Mouse (Mus musculus): ENCODE data around the gene Art4.
"Not testable (repeated sequence)": the region's sequence is repeated elsewhere in the genome, so short reads cannot be mapped to it uniquely, and the experiment has no call there.

The Art4 gene

DNA sequence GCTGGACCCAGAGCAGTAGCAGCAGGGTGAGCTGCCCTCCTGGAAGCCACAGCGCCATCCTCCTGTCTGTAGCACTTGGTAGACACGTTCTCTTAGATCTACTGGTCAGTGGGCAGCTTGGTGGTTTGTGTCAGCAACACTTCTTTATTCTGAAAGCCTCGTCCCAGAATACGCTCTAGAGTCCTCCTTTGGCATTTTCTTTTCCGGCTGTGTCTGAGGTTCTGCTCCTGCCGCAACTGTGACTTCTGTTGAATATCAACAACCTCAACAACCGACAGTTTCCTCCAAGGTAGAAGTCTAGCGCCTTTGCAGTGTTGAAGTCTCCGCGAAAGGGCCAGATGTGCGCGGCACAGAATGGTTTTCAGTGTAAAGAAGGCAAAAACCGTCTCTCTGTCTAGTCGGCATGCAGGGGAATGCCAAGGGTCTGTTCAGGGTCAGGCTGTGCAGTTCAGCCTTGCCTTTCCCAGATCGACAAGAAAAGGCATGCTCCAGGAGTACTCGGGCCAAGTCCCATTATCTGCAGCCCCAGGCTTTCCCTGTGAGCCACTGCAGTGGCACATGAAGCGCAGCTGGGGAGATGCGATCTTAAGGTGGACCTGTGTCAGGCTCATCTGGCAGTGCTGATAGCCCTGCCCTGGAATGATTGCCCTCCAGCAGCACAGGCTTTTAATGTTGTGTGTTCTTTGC is at the start of gene Art4:
Gene Art4 (minus strand): TSS at position 548 of the 687 bp plus-strand sequence.
- DNase-seq (ENCODE audit: low read depth, low spot score): no peak

DNA sequence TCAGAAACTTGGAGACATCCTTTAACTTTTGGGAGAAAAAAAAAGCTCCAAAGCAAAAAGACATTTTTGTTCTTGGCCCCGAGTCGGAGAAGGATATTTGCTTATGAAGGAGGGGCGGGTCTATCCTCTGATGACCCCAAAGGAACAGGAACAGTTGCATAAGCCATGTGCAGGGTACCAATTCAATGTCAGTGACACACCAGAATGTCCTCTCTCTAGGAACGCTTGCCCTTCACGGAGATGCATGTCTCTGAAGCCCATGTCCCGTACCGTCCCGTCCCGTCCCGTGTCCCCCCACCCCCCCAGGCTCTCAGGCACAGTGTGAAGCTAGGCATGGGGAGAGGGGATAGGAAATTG is 49.4 kb upstream of the Art4 start:
- no peak for DNase-seq (ENCODE audit: low read depth, low spot score)

DNA sequence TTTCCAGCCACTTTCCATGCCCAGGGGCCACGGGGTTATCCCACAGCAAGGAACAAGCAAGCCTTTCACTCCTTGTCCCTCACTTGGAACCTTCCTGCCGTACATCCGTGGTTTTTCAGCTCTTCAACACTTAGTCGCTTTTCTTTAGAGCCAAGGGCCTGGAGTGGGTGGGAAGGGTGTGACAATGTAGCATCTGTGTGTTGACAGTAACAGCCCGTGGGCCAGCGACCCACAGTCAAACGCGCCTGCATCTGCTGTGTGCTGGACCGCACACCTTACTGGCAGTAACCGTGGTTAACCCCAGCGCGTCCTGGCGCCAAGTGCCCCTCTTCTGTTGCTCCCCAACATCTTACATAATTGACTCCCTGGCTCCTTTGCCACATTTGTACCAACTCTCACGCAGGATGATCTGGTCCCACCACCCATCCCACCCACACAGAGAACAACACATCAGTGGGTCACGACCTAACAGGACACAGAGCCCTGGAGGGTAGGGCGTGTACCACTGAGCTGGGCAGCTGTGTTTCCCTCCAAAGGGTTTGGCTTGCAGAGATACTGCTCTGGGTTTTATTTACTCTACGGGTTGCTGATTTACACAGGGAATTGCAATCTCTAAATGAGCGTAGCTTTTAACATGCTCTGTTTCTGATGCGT is 48.9 kb upstream of the Art4 start:
- DNase-seq (ENCODE audit: low read depth, low spot score): no peak

DNA sequence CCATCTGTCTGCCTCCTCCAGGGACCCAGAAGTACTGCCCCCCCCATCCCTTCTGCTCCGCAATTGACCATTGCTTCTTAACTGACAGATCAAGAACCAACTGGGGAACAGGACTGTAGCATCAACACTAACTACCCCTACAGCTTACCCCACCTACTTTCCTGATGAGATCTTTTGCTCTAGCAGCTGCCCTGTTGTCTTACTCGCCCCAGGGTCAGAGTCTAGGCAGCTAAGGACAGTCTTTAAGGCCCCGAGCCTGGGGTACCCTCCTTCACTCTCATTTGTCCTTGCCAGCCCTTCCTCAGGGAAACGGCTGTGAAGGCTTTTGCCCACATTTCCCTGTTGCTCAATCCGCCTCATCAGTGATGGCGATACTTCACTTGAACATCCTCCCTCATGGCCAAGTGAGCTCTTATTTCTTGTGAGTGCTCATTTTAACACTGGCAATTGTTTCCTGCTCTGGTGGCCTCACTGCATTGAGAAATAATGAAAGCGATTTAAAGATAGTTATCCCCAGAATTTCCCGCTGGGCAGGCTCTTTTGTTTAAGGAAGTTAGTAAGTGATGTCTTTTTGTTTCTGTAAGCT is 46.4 kb upstream of the Art4 start:
- no peak for DNase-seq (ENCODE audit: low read depth, low spot score)

DNA sequence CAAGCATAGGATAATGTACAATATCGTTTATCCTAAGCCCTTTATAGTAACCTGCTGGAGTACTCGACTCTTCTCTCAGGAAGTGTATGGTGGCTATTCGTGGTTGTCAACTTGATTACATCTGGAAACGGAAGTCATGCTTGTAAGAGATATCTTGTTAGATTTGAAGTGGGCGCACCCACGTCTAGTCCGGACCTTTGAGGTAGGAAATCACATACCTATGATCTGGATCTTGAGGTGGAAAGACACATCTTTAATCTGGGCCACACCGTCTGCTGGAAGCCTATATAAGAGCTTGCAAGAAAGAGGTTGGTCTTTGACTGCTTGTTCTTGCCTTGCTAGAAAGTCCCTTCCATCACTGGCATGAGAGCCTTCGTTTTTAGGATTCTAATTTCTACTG is 45.0 kb upstream of the Art4 start:
- DNase-seq (ENCODE audit: low read depth, low spot score): no peak

DNA sequence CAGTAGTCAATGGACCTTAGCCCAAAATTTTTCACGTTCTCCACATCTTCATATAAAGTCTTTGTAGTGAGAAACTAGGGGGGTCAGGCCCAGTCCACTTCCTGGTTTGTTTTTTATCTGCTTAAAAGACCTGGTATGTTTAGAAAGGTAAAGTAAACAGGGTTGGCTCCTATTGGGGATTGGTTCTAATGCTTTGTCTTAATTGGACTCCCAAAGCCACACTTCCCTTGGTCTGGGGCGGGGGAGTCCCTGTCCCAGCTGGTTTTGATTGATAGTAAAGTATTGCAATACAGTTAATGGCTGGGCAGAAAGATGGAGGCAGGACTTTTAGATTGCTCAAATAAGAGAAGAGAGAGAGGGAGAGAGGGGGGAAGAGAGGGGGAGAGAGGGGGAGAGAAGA is 43.5 kb upstream of the Art4 start:
- no peak for DNase-seq (ENCODE audit: low read depth, low spot score)

DNA sequence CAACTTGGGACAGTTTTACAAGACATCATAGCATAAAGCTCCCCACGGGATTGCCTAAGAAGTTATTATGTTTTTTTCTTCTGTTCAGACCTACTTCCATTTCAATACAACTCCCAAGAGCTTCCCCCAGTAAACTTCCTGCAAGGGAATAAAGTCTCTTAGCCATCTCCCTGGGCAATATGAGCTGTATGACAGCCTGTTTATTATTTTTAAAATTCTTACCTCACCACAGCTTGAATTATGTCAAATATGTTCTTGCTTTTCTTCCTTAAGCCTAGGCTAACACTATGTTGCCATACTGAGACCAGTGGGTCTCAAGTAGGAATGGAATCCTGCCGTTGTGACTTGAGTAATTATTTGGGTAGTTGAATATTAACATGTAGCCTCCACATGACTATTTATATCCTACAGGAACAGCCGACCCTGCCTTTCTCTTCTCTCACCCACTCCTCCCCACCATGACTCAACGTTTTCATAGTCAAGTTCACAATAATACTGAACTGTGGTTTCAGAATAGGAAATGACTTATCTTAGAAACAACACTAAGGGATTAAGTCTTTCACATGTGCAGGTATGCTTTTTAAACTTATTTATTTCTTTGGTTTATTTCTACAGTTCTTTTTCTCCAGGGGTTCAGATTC is 43.0 kb upstream of the Art4 start:
- DNase-seq (ENCODE audit: low read depth, low spot score): no peak

DNA sequence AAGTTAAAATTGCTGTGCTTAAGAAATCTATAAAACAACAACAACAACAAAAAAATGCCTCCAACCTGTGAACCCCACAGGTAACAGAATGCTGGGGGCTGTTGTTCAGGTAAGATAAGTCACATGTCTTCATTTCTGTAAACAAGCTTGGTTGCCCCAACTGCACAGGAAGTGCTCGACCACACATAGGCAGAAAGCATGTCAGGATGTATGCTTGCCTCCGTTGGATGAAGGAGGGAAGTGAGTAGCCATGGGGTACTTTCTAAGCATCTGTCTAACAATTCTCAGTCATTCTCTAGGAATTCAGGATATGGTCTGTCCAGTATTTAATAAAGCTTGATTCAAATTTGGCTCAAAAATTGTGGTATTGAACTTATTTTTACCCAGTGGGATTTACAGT is 41.4 kb upstream of the Art4 start:
- peak; percentile 25 for DNase-seq (ENCODE audit: low read depth, low spot score)

DNA sequence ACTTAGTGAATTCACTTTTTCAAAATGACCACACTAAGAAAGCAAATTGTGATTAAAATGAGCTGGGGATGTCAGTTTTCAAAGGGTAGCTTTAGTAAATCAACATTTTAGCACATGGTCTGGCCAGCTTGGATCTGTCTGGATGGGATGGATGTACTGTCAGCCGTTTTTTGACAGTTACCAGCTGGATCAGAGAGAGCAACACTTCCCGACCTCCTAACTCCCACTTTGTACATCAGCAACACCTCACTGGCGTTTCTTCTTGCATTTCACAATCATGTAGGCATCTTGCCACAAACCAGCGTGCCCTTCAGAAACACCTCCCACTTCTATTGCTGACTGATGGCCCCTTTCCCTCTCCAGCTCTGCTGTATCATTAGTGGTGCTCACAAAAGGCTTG is 40.7 kb upstream of the Art4 start:
- no peak for DNase-seq (ENCODE audit: low read depth, low spot score)

DNA sequence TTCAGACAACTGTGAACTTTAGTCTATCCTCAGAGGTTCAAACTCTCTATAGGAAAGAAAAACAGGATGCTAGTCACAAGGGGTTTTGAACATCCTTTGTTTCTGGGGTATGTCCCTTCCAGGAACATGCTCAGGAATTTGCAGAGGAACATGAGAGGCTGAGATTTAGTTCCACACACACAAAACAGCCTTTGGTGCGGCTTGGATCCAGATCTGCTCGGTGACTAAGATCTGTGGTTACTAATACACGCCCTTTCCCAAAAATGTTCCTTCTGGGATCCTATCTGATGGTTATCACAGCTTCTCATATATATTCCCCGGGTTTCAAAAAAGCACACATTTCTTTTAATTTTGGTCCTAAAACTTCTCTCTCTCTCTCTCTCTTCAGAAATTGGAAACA is 40.3 kb upstream of the Art4 start:
- DNase-seq (ENCODE audit: low read depth, low spot score): no peak

DNA sequence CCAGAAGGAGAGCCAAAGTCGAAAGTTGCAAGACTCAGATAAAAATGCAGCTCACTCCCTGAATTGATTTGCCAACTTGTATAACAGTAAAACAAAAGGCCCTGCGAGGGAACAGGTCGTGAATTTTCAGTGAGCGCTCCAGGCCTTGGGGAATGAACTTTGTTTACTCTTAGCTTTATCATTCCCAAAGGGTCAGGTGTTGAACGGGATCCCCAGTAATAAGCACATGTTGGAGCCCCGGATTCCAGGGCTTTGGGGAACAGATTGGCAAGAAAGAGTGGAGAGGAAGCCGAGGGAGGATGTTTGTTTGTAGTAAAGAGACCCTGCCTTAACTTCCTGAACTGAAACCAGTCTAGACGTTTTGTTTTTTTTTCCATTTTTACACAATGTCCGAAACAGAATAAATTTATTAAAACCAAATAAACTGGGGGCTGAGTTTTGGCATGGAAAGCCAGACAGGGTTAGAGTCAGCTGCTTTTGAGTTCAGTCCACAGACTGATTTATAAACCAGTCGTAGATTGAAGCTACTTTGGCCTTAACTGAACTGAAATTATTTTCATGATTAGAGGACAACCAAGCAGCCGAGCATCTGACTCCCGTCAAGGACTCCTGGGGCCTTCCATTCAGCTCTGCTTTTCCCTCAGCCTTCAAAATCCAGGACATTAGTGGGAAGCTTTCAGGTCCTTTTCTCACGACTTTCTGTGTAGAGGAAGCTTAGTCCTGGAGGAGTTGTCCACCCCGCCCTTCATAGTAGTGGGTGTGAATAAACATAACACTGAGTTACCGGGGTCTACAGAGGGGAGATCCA is 37.2 kb upstream of the Art4 start:
- DNase-seq (ENCODE audit: low read depth, low spot score): no peak

DNA sequence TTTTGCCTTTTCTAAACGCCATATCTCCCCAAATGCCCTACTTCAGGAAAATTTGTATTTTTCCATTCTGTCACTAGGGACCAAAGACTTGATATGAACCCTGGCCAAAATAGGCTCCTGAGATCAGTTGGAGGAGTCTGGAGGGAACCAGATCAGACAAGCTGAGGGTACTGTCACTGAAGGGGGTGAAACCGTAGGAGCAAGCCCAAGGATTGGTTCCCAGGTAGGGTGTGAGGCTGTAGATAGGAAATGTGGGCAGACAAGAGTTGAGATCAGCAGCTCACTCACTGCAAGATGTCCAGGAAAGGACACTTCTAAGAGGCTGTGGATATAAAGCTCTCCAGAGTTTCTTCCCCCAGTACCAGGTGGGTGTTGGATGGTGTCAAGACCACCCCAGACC is 34.5 kb upstream of the Art4 start:
- no peak for DNase-seq (ENCODE audit: low read depth, low spot score)

DNA sequence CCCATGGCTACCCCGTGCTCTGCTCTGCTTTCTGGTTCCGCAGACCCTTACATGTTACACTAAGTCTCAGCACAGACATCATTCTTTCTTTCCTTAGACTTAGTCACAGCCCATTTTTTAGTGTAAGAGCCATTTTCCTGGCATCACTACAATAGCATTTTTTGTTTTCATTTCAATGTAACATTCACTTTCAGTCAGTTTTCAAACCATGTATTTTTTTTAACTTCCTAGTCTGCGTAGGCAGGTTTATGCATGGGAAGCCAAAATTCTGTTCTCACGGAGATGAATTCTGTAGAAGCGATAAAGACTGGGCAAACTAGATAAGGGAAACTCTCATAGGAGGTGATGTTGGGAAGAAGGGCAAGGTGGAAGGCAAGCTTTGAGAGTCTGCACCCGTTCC is 32.0 kb upstream of the Art4 start:
- no peak for DNase-seq (ENCODE audit: low read depth, low spot score)

DNA sequence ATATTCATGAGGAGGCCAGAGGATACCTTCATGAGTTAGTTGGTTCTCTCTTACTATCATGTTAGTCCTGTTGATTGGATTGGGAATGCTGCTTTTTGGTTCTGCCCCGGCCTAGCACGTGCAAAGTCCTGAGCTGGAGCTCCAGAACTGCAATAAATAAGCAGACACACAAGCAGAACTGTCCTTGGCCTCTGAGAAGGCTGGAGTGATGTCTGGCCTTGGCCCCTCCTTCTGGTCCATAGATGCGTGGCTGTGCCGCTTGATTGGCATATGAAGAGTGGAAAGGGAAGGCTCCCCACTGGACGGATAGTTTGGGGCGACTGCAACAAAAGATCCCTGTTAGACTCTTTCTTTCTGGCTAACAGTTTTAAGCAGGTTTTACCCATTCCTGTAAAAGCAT is 31.5 kb upstream of the Art4 start:
- no peak for DNase-seq (ENCODE audit: low read depth, low spot score)

DNA sequence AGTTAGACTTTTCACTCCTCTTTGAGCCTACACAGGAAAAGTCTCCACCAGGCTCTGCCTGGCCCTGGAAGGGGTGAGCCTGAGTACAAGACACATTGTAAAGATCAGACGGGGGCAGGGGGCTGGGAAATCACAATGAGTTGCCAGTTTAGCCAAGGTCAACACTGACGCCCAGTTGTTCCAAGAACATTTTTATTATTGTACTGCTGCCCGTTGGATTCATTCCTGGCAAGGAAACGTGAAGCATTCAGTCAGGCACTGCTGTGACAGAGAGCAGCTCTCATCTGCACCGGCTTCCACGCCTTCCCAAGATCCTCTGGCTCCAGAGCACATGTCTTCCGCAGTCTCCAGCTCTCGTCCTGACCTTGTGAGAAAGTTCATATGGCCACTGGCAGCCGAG is 30.3 kb upstream of the Art4 start:
- DNase-seq (ENCODE audit: low read depth, low spot score): no peak

DNA sequence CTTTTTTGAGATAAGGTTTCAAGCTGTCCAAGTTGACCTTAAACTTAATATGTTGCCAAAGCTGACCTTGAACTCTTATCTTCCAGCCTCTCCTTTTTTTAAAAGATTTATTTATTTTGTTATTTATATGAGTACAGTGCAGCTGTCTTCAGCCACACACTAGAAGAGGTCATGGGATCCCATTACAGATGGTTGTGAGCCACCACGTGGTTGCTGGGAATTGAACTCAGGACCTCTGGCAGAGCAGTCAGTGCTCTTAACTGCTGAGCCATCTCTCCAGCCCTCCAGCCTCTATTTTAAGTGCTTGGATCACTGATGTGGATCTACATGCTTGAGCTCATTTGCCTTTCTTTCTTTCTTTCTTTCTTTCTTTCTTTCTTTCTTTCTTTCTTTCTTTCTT is 27.2 kb upstream of the Art4 start:
- DNase-seq (ENCODE audit: low read depth, low spot score): not testable (repeated sequence)

DNA sequence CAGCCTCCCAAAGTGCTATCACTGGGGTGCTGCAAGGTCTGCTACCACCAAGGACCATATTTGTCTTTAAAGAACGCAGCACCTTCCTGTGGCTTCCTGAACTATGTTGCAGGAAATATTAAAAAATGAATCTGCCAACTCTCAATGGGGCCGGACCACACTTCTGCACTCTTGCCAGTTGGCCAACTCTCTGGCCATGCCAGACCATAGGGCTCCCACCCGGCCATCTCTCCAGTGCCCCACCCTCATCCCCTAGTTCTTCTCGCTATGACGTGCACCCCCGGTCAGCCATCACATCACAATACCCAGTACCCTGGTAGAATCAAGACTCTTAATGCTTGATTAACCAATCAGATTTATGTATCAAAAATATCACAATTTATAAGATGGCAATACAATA is 26.4 kb upstream of the Art4 start:
- no peak for DNase-seq (ENCODE audit: low read depth, low spot score)

DNA sequence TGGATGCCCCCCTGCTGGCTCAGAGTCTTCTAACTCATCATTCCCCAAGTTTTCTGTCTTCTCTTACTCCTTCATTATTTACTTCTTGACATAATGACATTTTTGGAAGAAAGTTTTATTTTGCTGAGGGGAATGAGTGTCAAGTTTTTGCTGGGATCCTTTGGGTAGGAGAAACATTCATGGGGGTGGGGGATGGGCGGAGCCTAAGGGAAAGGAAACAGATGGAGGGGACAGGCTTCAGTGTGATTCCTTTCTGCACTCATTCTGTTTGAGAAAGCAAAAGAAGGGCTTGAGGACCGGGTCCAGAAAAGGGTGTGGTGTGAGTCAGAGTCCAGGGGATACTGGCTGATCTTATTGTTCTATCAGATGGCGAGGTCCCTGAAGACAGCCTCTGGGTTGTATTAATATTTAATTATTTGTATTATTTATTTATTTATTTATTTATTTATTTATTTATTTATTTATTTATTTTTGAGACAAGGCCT is 25.9 kb upstream of the Art4 start:
- DNase-seq (ENCODE audit: low read depth, low spot score): no peak

DNA sequence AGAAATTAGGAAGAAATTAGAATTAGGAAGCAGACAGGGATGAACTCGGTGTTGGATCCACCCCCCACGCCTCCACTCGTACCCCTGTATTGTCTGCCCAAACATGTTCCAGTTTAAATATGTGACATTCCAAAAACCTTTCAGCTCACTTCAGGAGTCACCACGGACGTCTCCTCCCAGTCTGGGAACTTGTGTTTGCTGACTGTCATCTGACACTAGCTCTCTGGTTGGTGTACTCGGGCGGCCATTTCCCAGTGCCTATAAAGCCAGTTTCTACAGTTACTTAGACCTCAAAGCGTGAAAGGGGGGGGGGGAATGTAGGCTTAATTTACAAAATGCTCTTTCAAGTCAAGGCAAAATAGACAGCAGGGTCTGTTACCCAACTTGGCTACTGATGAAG is 24.1 kb upstream of the Art4 start:
- DNase-seq (ENCODE audit: low read depth, low spot score): no peak

DNA sequence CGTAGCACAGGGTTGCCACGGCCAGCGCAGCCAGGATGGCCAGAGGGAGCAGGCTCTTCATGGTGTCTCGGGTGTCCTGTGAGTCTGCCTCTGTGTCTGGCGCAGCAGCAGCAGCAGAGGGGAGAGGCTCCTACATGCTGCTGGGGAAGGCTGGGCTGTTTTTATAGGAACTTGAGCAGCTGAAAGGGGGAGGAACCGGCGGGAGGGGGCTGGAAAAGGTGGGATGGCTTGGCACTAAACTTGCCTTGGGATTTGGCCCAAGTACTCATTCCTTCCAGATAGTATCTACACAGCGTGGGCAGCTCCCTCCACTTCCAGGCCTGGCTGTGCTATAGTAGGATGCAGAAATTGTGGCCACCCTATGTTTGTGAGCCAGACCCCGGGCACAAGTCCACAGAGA is 18.1 kb upstream of the Art4 start, which contains the start of gene Mgp:
Gene Mgp (minus strand): TSS at position 154 of the 400 bp plus-strand sequence.
- DNase-seq (ENCODE audit: low read depth, low spot score): no peak

DNA sequence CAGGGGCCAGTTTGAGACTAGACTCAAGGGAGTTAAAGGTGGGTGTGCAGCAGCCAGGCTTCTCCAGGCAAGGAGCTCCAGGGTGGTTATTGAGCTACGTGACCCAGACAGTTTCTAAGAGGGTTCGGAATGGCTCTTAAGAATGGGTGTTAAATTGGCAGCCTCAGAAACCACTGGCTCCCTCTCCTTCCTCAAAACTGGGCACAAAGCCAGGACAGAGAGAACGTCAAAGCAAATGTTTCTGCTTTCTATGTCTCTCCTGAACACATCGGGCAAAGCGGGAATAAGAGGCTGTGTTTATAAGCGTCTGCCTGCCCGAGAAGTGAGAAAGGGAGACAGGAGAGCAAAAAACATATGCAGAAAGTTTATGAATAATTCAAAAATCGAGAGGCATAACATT is 17.1 kb upstream of the Art4 start:
- no peak for DNase-seq (ENCODE audit: low read depth, low spot score)

DNA sequence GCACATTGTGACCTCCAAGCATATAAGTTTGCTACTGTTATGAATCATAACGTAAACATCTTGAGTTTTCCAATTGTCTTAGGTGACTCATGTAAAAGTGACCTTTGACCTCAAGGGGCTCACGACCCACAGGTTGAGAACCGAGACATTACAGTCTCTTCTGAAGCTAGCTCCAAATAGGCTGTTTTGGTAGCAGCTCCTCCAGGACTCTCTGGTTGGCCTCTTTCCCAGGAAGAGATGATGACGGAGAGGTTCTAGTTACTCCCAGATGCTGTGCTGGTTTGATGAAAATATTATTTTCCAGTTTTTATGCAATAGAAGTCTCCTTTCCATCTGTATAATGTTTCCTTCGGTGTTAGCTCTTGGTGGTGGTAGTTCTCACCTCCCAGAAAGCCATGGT is 11.4 kb upstream of the Art4 start:
- DNase-seq (ENCODE audit: low read depth, low spot score): no peak

Measured in A20 (cell line).